Mouse (Mus musculus) Muller cell, postnatal 12 days (primary cell): Measurements from ENCODE around the gene Brca1.
"Not testable (repeated sequence)": the region's sequence is repeated elsewhere in the genome, so short reads cannot be mapped to it uniquely, and the experiment has no call there.

Source experiments
- DNase-seq: peaks from one replicate; pipeline ENCODE4 v3.0.0-alpha.2; 2015; ENCODE audit errors: inconsistent ontology term

Brca1 gene

GRCm38 (mm10) chr11:101551751-101552475, at the start of gene Brca1, which contains the start of gene Nbr1:
TSS of gene Brca1 (minus strand) at chr11:101551955.
TSS of gene Nbr1 (plus strand) at chr11:101552149.
- DNase-seq, result peak; percentile 100

GRCm38 (mm10) chr11:101599156-101599555, 47.4 kb upstream of the Brca1 start, which contains the start of gene Gm11634:
TSS of gene Gm11634 (minus strand) at chr11:101599256.
- DNase-seq, result no peak

GRCm38 (mm10) chr11:101589989-101590624, 38.4 kb upstream of the Brca1 start:
- no peak for DNase-seq

- DNase-seq, result peak; percentile 7
These were observed 37.7 kb upstream of the Brca1 start for GRCm38 (mm10) chr11:101589444-101589843.

- no peak for DNase-seq
These were observed 37.1 kb upstream of the Brca1 start for GRCm38 (mm10) chr11:101588868-101589267.

GRCm38 (mm10) chr11:101587676-101588075, 35.9 kb upstream of the Brca1 start:
- DNase-seq, result no peak

- no peak for DNase-seq
These were observed 34.0 kb upstream of the Brca1 start for GRCm38 (mm10) chr11:101585805-101586204.

GRCm38 (mm10) chr11:101585031-101585430, 33.3 kb upstream of the Brca1 start:
- not testable (repeated sequence) for DNase-seq

- no peak for DNase-seq
These were observed 31.4 kb upstream of the Brca1 start for GRCm38 (mm10) chr11:101583205-101583604.

GRCm38 (mm10) chr11:101582054-101583035, 30.6 kb upstream of the Brca1 start, which contains the start of gene Tmem106a:
TSS of gene Tmem106a (plus strand) at chr11:101582242.
- DNase-seq, result peak; percentile 83

- no peak for DNase-seq
These were observed 29.5 kb upstream of the Brca1 start for GRCm38 (mm10) chr11:101581081-101581764.

- no peak for DNase-seq
These were observed 24.4 kb upstream of the Brca1 start for GRCm38 (mm10) chr11:101576116-101576515.

GRCm38 (mm10) chr11:101568421-101568820, 16.7 kb upstream of the Brca1 start:
- no peak for DNase-seq

- peak; percentile 34 for DNase-seq
These were observed 10.6 kb upstream of the Brca1 start for GRCm38 (mm10) chr11:101562391-101562790.

- no peak for DNase-seq
These were observed 5.2 kb upstream of the Brca1 start for GRCm38 (mm10) chr11:101556954-101557353.

- no peak for DNase-seq
These were observed 4.8 kb upstream of the Brca1 start for GRCm38 (mm10) chr11:101556541-101556940.

- peak; percentile 27 for DNase-seq
These were observed 1.7 kb upstream of the Brca1 start for GRCm38 (mm10) chr11:101553354-101553930.

GRCm38 (mm10) chr11:101552476-101553300, 933 bp upstream of the Brca1 start:
- peak; percentile 100 for DNase-seq

GRCm38 (mm10) chr11:101548526-101548925, 3.2 kb downstream of the Brca1 start:
- no peak for DNase-seq

GRCm38 (mm10) chr11:101544132-101544531, 7.6 kb downstream of the Brca1 start:
- DNase-seq, result no peak
